Mouse (Mus musculus) stomach, embryonic 16.5 days (tissue): ENCODE data around the gene Robo1. TPM values are rescaled to one million over a fixed set of nuclear protein-coding genes. Genes with fewer than 3 reads are reported as not detected.

Experiments
- ATAC-seq: fragments of 200-750 bp; cut with Nextera tagmentation; 2 replicates; pipeline ENCODE4 v1.8.0; 2017; ENCODE audit warnings: moderate number of reproducible peaks, moderate TSS enrichment; ENCODE audit not compliant: insufficient read depth, low FRiP score
- H3K27ac ChIP-seq: fragments of 300-500 bp; sonication (generic); 2 replicates; pipeline ENCODE4 v1.5.1; 2014; ENCODE audit warnings: low read length
- H3K27me3 ChIP-seq: fragments of 300-500 bp; sonication (generic); 2 replicates; pipeline ENCODE4 v1.6.1; 2014; ENCODE audit warnings: low read length, control low read depth, mixed read lengths; ENCODE audit not compliant: control insufficient read depth, insufficient read depth
- H3K36me3 ChIP-seq: fragments of 300-500 bp; sonication (generic); 2 replicates; pipeline ENCODE4 v1.6.1; 2014; ENCODE audit warnings: low read length; ENCODE audit not compliant: control insufficient read depth, insufficient read depth
- H3K4me1 ChIP-seq: fragments of 300-500 bp; sonication (generic); 2 replicates; pipeline ENCODE4 v1.6.1; 2014; ENCODE audit warnings: low read length, control low read depth, mixed read lengths; ENCODE audit not compliant: control insufficient read depth, insufficient read depth
- H3K4me2 ChIP-seq: fragments of 300-500 bp; sonication (generic); 2 replicates; pipeline ENCODE4 v1.6.1; 2014; ENCODE audit warnings: low read depth, low read length, mixed read lengths
- H3K4me3 ChIP-seq: fragments of 300-500 bp; sonication (generic); replicated peaks from 2 replicates; pipeline ENCODE4 v1.5.1; 2014; ENCODE audit warnings: mild to moderate bottlenecking, low read length
- H3K9ac ChIP-seq: fragments of 300-500 bp; sonication (generic); 2 replicates; pipeline ENCODE4 v1.6.1; 2014; ENCODE audit warnings: low read length
- H3K9me3 ChIP-seq: fragments of 300-500 bp; sonication (generic); replicated peaks from 2 replicates; pipeline ENCODE4 v1.6.1; 2016; ENCODE audit warnings: low read length, control low read depth; ENCODE audit not compliant: control insufficient read depth
- WGBS: fragments of 180-500 bp; shearing (Covaris S2); extraction: QIAGEN DNeasy Blood & Tissue Kit; methylation state at CpG from one replicate; pipeline ENCODE4 v1.1.7; 2014; 5-methylcytosine and 5-hydroxymethylcytosine counted together
- polyA plus RNA-seq: library from polyadenylated mRNA; unstranded; fragments of >200 nt; fragmentation: Nextera tagmentation; extraction: Ambion mirVana; gene quantifications from 2 replicates; pipeline ENCODE4 v1.2.1, GENCODE M21; 2015

The Robo1 gene
- polyA plus RNA-seq, 1 experiment from 2014 or later = 23.4 TPM

GRCm38 (mm10) chr16:72830394-72831056, 522.4 kb downstream of the Robo1 start:
- peaks cover 8% of the 10 kb centered on the region; the same call in 1 of the 2 replicates for H3K4me1 ChIP-seq
- H3K4me2 ChIP-seq = no peak overlapping the region
- H3K36me3 ChIP-seq = no peaks in the 10 kb centered on the region
- WGBS = 24% methylated on average over 5 of the region's 5 CpGs
- no peak overlapping the region for H3K4me3 ChIP-seq
- H3K9me3 ChIP-seq = no peaks in the 10 kb centered on the region
- no peak overlapping the region for H3K27ac ChIP-seq
- H3K9ac ChIP-seq = no peak overlapping the region
- no peaks in the 10 kb centered on the region for H3K27me3 ChIP-seq
- no peak for ATAC-seq

- no peak for ATAC-seq
- H3K27ac ChIP-seq = no peak overlapping the region
- peaks cover 8% of the 10 kb centered on the region; the same call in 1 of the 2 replicates for H3K4me1 ChIP-seq
- 94% methylated on average over 2 of the region's 2 CpGs for WGBS
- no peaks in the 10 kb centered on the region for H3K36me3 ChIP-seq
- no peaks in the 10 kb centered on the region for H3K27me3 ChIP-seq
- no peak overlapping the region for H3K9ac ChIP-seq
- no peak overlapping the region for H3K4me3 ChIP-seq
- H3K4me2 ChIP-seq = no peak overlapping the region
- H3K9me3 ChIP-seq = no peaks in the 10 kb centered on the region
These were observed 526.2 kb downstream of the Robo1 start for GRCm38 (mm10) chr16:72834266-72834665.

GRCm38 (mm10) chr16:72839031-72839430, 530.9 kb downstream of the Robo1 start:
- Histone ChIP-seq H3K4me1 (no peaks in the 10 kb centered on the region), H3K9ac (no peak overlapping the region), H3K27me3 (no peaks in the 10 kb centered on the region), H3K27ac (no peak overlapping the region), H3K9me3 (no peaks in the 10 kb centered on the region), H3K4me2 (no peak overlapping the region), H3K36me3 (no peaks in the 10 kb centered on the region), H3K4me3 (no peak overlapping the region)
- no peak for ATAC-seq
- WGBS = 68% methylated on average over 1 of the region's 1 CpGs

GRCm38 (mm10) chr16:72841066-72841465, 533.0 kb downstream of the Robo1 start:
- H3K27me3 ChIP-seq = no peaks in the 10 kb centered on the region
- H3K4me2 ChIP-seq = no peak overlapping the region
- no peak for ATAC-seq
- H3K4me3 ChIP-seq = no peak overlapping the region
- H3K27ac ChIP-seq = no peak overlapping the region
- no peaks in the 10 kb centered on the region for H3K36me3 ChIP-seq
- WGBS = 71% methylated on average over 9 of the region's 9 CpGs
- no peaks in the 10 kb centered on the region for H3K9me3 ChIP-seq
- H3K9ac ChIP-seq = no peak overlapping the region
- no peaks in the 10 kb centered on the region for H3K4me1 ChIP-seq

GRCm38 (mm10) chr16:72854101-72854500, 546.0 kb downstream of the Robo1 start:
- no peak for ATAC-seq
- H3K9ac ChIP-seq = no peak overlapping the region
- H3K4me1 ChIP-seq = no peaks in the 10 kb centered on the region
- H3K9me3 ChIP-seq = no peaks in the 10 kb centered on the region
- H3K4me3 ChIP-seq = no peak overlapping the region
- no peaks in the 10 kb centered on the region for H3K27me3 ChIP-seq
- no peak overlapping the region for H3K27ac ChIP-seq
- no peaks in the 10 kb centered on the region for H3K36me3 ChIP-seq
- WGBS = 70% methylated on average over 9 of the region's 9 CpGs
- H3K4me2 ChIP-seq = no peak overlapping the region

- H3K9me3 ChIP-seq = no peaks in the 10 kb centered on the region
- no peak overlapping the region for H3K4me3 ChIP-seq
- ATAC-seq = no peak
- whole genome bisulfite sequencing = 70% methylated on average over 5 of the region's 5 CpGs
- no peak overlapping the region for H3K4me2 ChIP-seq
- H3K27me3 ChIP-seq = no peaks in the 10 kb centered on the region
- H3K9ac ChIP-seq = no peak overlapping the region
- H3K27ac ChIP-seq = no peak overlapping the region
- H3K36me3 ChIP-seq = no peaks in the 10 kb centered on the region
- H3K4me1 ChIP-seq = no peaks in the 10 kb centered on the region
These were observed 546.9 kb downstream of the Robo1 start for GRCm38 (mm10) chr16:72854809-72855503.

- no peaks in the 10 kb centered on the region for H3K9me3 ChIP-seq
- H3K4me1 ChIP-seq = no peaks in the 10 kb centered on the region; the same call in 1 of the 2 replicates
- no peaks in the 10 kb centered on the region for H3K36me3 ChIP-seq
- no peak overlapping the region for H3K4me2 ChIP-seq
- no peak overlapping the region for H3K27ac ChIP-seq
- H3K27me3 ChIP-seq = no peaks in the 10 kb centered on the region
- whole genome bisulfite sequencing = 56% methylated on average over 7 of the region's 7 CpGs
- no peak overlapping the region for H3K4me3 ChIP-seq
- H3K9ac ChIP-seq = no peak overlapping the region
- no peak for ATAC-seq
These were observed 553.7 kb downstream of the Robo1 start for GRCm38 (mm10) chr16:72861707-72862277.

GRCm38 (mm10) chr16:72866011-72866410, 557.9 kb downstream of the Robo1 start:
- Histone ChIP-seq H3K9me3 (no peaks in the 10 kb centered on the region), H3K27me3 (no peaks in the 10 kb centered on the region), H3K9ac (no peak overlapping the region), H3K4me3 (no peak overlapping the region), H3K4me1 (no peaks in the 10 kb centered on the region; the same call in 1 of the 2 replicates), H3K4me2 (no peak overlapping the region), H3K36me3 (no peaks in the 10 kb centered on the region), H3K27ac (no peak overlapping the region)
- no peak for ATAC-seq
- WGBS = 65% methylated on average over 4 of the region's 4 CpGs
